Mouse (Mus musculus) left cerebral cortex, adult 2 months (tissue): ENCODE measurements around the gene Cldn20. TPM values are rescaled to one million over a fixed set of nuclear protein-coding genes. Genes with fewer than 3 reads are reported as not detected.

Experiments
- DNase-seq, 2 experiments: peaks; one replicate each; pipeline ENCODE4 v3.0.0; 2021 to 2022; ENCODE audit warnings: low spot score in 2 of 2, mixed read lengths in 1 of 2; ENCODE audit errors: extremely low spot score in 1 of 2
- H3K27ac ChIP-seq: fragments of 200-600 bp; 2 replicates; pipeline ENCODE4 v1.8.1; 2022
- H3K4me3 ChIP-seq: fragments of 200-600 bp; 2 replicates; pipeline ENCODE4 v1.8.1; 2022
- CTCF ChIP-seq: fragments of 200-600 bp; IDR thresholded peaks from 2 replicates; pipeline ENCODE4 v1.8.1; 2022; ENCODE audit warnings: antibody characterized with exemption, mild to moderate bottlenecking, moderate library complexity
- intact Hi-C: fragments of 180-260 bp; cut with DNase I; formaldehyde crosslinking; loops from one replicate; pipeline ENCODE4 v1.15.1; 2025
- long read RNA-seq, 2 experiments: library from polyadenylated mRNA; stranded (forward); transcript quantifications; one replicate each; pipeline ENCODE4 v2.0.0; 2021; ENCODE audit warnings: borderline mapping rate in 2 of 2
- total RNA-seq, 2 experiments: library from RNA; stranded (reverse); gene quantifications; 2 replicates each; pipeline ENCODE4 v1.2.3; 2021

The Cldn20 gene
- total RNA-seq = under 1 TPM in 1 of 2 experiments, not detected in 1; 0.77 TPM
- long read RNA-seq, experiment 1 = 0 reads
- long read RNA-seq, experiment 2 = 0 reads

GRCm38 (mm10) chr17:3532254-3532653 lies at the start of gene Cldn20:
Gene Cldn20, plus strand, starts transcription at chr17:3532554.
- no peak within 1 kb of the TSS for H3K27ac ChIP-seq
- DNase-seq = no peak
- intact Hi-C loops = no loop called here
- no peak within 1 kb of the TSS for H3K4me3 ChIP-seq
- no peak for TF ChIP-seq CTCF

- intact Hi-C loops = no loop called here
- Histone ChIP-seq H3K4me3 (peak overlapping the region; percentile 52), H3K27ac (peak overlapping the region; percentile 89)
- DNase-seq = no peak
- TF ChIP-seq CTCF = no peak
These were observed 49.3 kb upstream of the Cldn20 start for GRCm38 (mm10) chr17:3483091-3483490.

- no peak for DNase-seq
- Histone ChIP-seq H3K27ac (no peak overlapping the region), H3K4me3 (peak overlapping the region; percentile 52)
- no peak for TF ChIP-seq CTCF
- intact Hi-C loops = loop anchor here (2.0 kb wide), 1 partner anchor 15 kb away; no protein-coding TSS in a partner anchor
These were observed 46.5 kb upstream of the Cldn20 start for GRCm38 (mm10) chr17:3485851-3486250.

GRCm38 (mm10) chr17:3487211-3487610 lies 45.1 kb upstream of the Cldn20 start:
- no peak overlapping the region for H3K4me3 ChIP-seq
- no peak overlapping the region; the same call in 1 of the 2 replicates for H3K27ac ChIP-seq
- no peak for TF ChIP-seq CTCF
- intact Hi-C loops = no loop called here
- no peak for DNase-seq

GRCm38 (mm10) chr17:3487721-3488601 lies 44.4 kb upstream of the Cldn20 start:
- DNase-seq = no peak
- no peak for TF ChIP-seq CTCF
- H3K4me3 ChIP-seq = no peak overlapping the region
- intact Hi-C loops = no loop called here
- H3K27ac ChIP-seq = peak overlapping the region; percentile 45

GRCm38 (mm10) chr17:3490216-3490895 lies 42.0 kb upstream of the Cldn20 start:
- DNase-seq = peak in 1 of 2 experiments; percentile 35
- Histone ChIP-seq H3K4me3 (no peak overlapping the region), H3K27ac (no peak overlapping the region; the same call in 1 of the 2 replicates)
- intact Hi-C loops = no loop called here
- TF ChIP-seq CTCF = no peak

- H3K27ac ChIP-seq = no peak overlapping the region
- no peak overlapping the region for H3K4me3 ChIP-seq
- intact Hi-C loops = no loop called here
- TF ChIP-seq CTCF = no peak
- no peak for DNase-seq
These were observed 41.3 kb upstream of the Cldn20 start for GRCm38 (mm10) chr17:3491065-3491464.

- Histone ChIP-seq H3K4me3 (no peak overlapping the region), H3K27ac (0 out of 2 replicates have a peak overlapping the region, but pooled peaks have one; percentile 15)
- intact Hi-C loops = no loop called here
- TF ChIP-seq CTCF = no peak
- DNase-seq = no peak
These were observed 40.7 kb upstream of the Cldn20 start for GRCm38 (mm10) chr17:3491667-3492066.

GRCm38 (mm10) chr17:3495576-3495975 lies 36.8 kb upstream of the Cldn20 start:
- no peak for DNase-seq
- no peak for TF ChIP-seq CTCF

GRCm38 (mm10) chr17:3496080-3496479 lies 36.3 kb upstream of the Cldn20 start:
- no peak for DNase-seq
- intact Hi-C loops = loop anchor here (5.0 kb wide), 1 partner anchor 244 kb away; no protein-coding TSS in a partner anchor
- Histone ChIP-seq H3K4me3 (no peak overlapping the region), H3K27ac (peak overlapping the region; percentile 30)
- TF ChIP-seq CTCF = no peak

More at GRCm38 (mm10) chr17:3495576-3495975, 36.8 kb upstream of the Cldn20 start:
- intact Hi-C loops = loop anchor here (5.0 kb wide), 1 partner anchor 243 kb away; no protein-coding TSS in a partner anchor
- peak overlapping the region; percentile 30; the same call in 1 of the 2 replicates for H3K27ac ChIP-seq
- no peak overlapping the region for H3K4me3 ChIP-seq

- Histone ChIP-seq H3K4me3 (no peak overlapping the region), H3K27ac (peak overlapping the region; percentile 72)
- no peak for DNase-seq
- intact Hi-C loops = loop anchor here (5.0 kb wide), 1 partner anchor 246 kb away; no protein-coding TSS in a partner anchor
- TF ChIP-seq CTCF = peak; percentile 49
These were observed 34.3 kb upstream of the Cldn20 start for GRCm38 (mm10) chr17:3498086-3498485.

- no peak overlapping the region for H3K4me3 ChIP-seq
- H3K27ac ChIP-seq = peak overlapping the region; percentile 72
- DNase-seq = no peak
- no peak for TF ChIP-seq CTCF
- intact Hi-C loops = loop anchor here (5.0 kb wide), 1 partner anchor 246 kb away; no protein-coding TSS in a partner anchor
These were observed 33.8 kb upstream of the Cldn20 start for GRCm38 (mm10) chr17:3498580-3498979.
